Mouse (Mus musculus) intestine, embryonic 14.5 days (tissue): ENCODE data around the gene Ccpg1os. TPM values are rescaled to one million over a fixed set of nuclear protein-coding genes. Genes with fewer than 3 reads are reported as not detected.

Experiments
- ATAC-seq: fragments of 200-750 bp; cut with Nextera tagmentation; replicated peaks from 2 replicates; pipeline ENCODE4 v1.8.0; 2017; ENCODE audit warnings: low read depth, moderate number of reproducible peaks, moderate TSS enrichment, moderate library complexity; ENCODE audit not compliant: low FRiP score, low TSS enrichment
- DNase-seq: peaks from one replicate; pipeline ENCODE4 v3.0.0-alpha.2; 2018; ENCODE audit warnings: low spot score
- H3K27ac ChIP-seq: fragments of 300-500 bp; sonication (generic); 2 replicates; pipeline ENCODE4 v1.5.1; 2014; ENCODE audit warnings: low read depth, mild to moderate bottlenecking, control low read depth
- H3K27me3 ChIP-seq: fragments of 300-500 bp; sonication (generic); replicated peaks from 2 replicates; pipeline ENCODE4 v1.6.1; 2014; ENCODE audit warnings: low read length, control low read depth; ENCODE audit not compliant: control insufficient read depth, insufficient read depth
- H3K36me3 ChIP-seq: fragments of 300-500 bp; sonication (generic); 2 replicates; pipeline ENCODE4 v1.6.1; 2014; ENCODE audit warnings: low read length, control low read depth; ENCODE audit not compliant: control insufficient read depth, insufficient read depth
- H3K4me1 ChIP-seq: fragments of 300-500 bp; sonication (generic); replicated peaks from 2 replicates; pipeline ENCODE4 v1.6.1; 2014; ENCODE audit warnings: low read length, control low read depth, mixed read lengths; ENCODE audit not compliant: control insufficient read depth, insufficient read depth
- H3K4me2 ChIP-seq: fragments of 300-500 bp; sonication (generic); 2 replicates; pipeline ENCODE4 v1.6.1; 2014; ENCODE audit warnings: low read length
- H3K4me3 ChIP-seq: fragments of 300-500 bp; sonication (generic); 2 replicates; pipeline ENCODE4 v1.5.1; 2014; ENCODE audit warnings: low read depth, low read length, control low read depth, mixed read lengths
- H3K9ac ChIP-seq: fragments of 300-500 bp; sonication (generic); 2 replicates; pipeline ENCODE4 v1.6.1; 2014; ENCODE audit warnings: mild to moderate bottlenecking, low read length
- H3K9me3 ChIP-seq: fragments of 300-500 bp; sonication (generic); 2 replicates; pipeline ENCODE4 v1.6.1; 2016; ENCODE audit warnings: low read length, control low read depth; ENCODE audit not compliant: control insufficient read depth
- WGBS: fragments of 180-500 bp; shearing (Covaris S2); extraction: QIAGEN DNeasy Blood & Tissue Kit; methylation state at CpG from one replicate; pipeline ENCODE4 v1.1.7; 2014; 5-methylcytosine and 5-hydroxymethylcytosine counted together
- polyA plus RNA-seq: library from polyadenylated mRNA; unstranded; fragments of >200 nt; fragmentation: Nextera tagmentation; extraction: Ambion mirVana; gene quantifications from 2 replicates; pipeline ENCODE4 v1.2.1, GENCODE M21; 2014

Ccpg1os gene
- 11.1 and 12.2 TPM in 2 replicates for polyA plus RNA-seq

- no peaks in the 10 kb centered on the region for H3K27me3 ChIP-seq
- no peak within 1 kb of the TSS; the same call in 1 of the 2 replicates for H3K27ac ChIP-seq
- no peaks in the 10 kb centered on the region for H3K36me3 ChIP-seq
- no peaks in the 10 kb centered on the region for H3K9me3 ChIP-seq
- peak within 1 kb of the TSS; percentile 92 for H3K4me2 ChIP-seq
- ATAC-seq, result peak; percentile 100
- H3K4me1 ChIP-seq, result peaks cover 6% of the 10 kb centered on the region; the same call in 1 of the 2 replicates
- WGBS, result under 1% methylated on average over 88 of the region's 88 CpGs
- peak within 1 kb of the TSS; percentile 63 for H3K9ac ChIP-seq
- H3K4me3 ChIP-seq, result peak within 1 kb of the TSS; percentile 89
- peak; percentile 92 for DNase-seq
Observed at GRCm38 (mm10) chr9:72985250-72986220, at the start of gene Ccpg1os, which contains the start of gene Ccpg1. Gene Ccpg1os (minus strand): TSS chr9:72985382. Gene Ccpg1 (plus strand): TSS chr9:72985429.

DNA sequence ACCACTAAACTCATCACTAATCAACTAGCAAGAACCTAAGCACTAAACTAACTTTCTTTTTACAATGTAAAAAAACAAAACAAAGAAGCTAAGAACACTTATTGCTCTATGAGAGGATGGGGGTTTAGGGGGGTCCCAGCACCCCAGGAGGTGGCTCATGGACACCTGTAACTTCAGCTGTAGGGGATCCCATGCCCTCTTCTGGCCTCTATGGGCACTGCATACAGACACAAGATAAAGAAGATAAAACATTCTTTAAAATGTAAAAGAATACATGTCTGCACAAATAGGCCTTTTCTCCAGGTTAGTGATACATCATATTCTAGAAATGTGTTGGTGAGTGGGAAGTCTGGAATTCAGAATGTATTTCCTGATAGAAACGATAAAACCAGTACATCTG lies 48.2 kb upstream of the Ccpg1os start:
- H3K27me3 ChIP-seq, result no peaks in the 10 kb centered on the region
- no peak overlapping the region for H3K4me3 ChIP-seq
- 100% methylated on average over 1 of the region's 1 CpGs for WGBS
- no peaks in the 10 kb centered on the region for H3K4me1 ChIP-seq
- H3K9me3 ChIP-seq, result no peaks in the 10 kb centered on the region
- H3K4me2 ChIP-seq, result no peak overlapping the region
- DNase-seq (no peak), ATAC-seq (no peak)
- no peak overlapping the region for H3K27ac ChIP-seq
- H3K36me3 ChIP-seq, result peaks cover 38% of the 10 kb centered on the region
- H3K9ac ChIP-seq, result no peak overlapping the region

- no peaks in the 10 kb centered on the region for H3K4me1 ChIP-seq
- WGBS, result 71% methylated on average over 4 of the region's 4 CpGs
Observed at GRCm38 (mm10) chr9:73031421-73031820, 46.2 kb upstream of the Ccpg1os start.

GRCm38 (mm10) chr9:73030443-73030842 lies 45.3 kb upstream of the Ccpg1os start:
- Histone ChIP-seq H3K27me3 (no peaks in the 10 kb centered on the region), H3K4me1 (no peaks in the 10 kb centered on the region), H3K9ac (no peak overlapping the region), H3K36me3 (peaks cover 38% of the 10 kb centered on the region), H3K27ac (no peak overlapping the region), H3K4me2 (no peak overlapping the region), H3K4me3 (no peak overlapping the region), H3K9me3 (no peaks in the 10 kb centered on the region)
- no peak for DNase-seq
- ATAC-seq, result no peak
- WGBS, result 94% methylated on average over 1 of the region's 1 CpGs

More at GRCm38 (mm10) chr9:73031421-73031820, 46.2 kb upstream of the Ccpg1os start:
- DNase-seq (no peak), ATAC-seq (no peak)
- Histone ChIP-seq H3K4me3 (no peak overlapping the region), H3K9me3 (no peaks in the 10 kb centered on the region), H3K4me2 (no peak overlapping the region), H3K9ac (no peak overlapping the region), H3K27ac (no peak overlapping the region), H3K27me3 (no peaks in the 10 kb centered on the region), H3K36me3 (peaks cover 38% of the 10 kb centered on the region)

GRCm38 (mm10) chr9:73025818-73026636 lies 40.8 kb upstream of the Ccpg1os start:
- Histone ChIP-seq H3K4me1 (no peaks in the 10 kb centered on the region), H3K36me3 (peaks cover 23% of the 10 kb centered on the region), H3K4me2 (0 out of 2 replicates have a peak overlapping the region, but pooled peaks have one; percentile 11), H3K27ac (no peak overlapping the region), H3K9ac (0 out of 2 replicates have a peak overlapping the region, but pooled peaks have one; percentile 14), H3K27me3 (no peaks in the 10 kb centered on the region), H3K9me3 (no peaks in the 10 kb centered on the region), H3K4me3 (no peak overlapping the region)
- DNase-seq (no peak), ATAC-seq (no peak)
- 21% methylated on average over 17 of the region's 17 CpGs for WGBS

GRCm38 (mm10) chr9:73020566-73021097 lies 35.5 kb upstream of the Ccpg1os start:
- WGBS, result 94% methylated on average over 5 of the region's 5 CpGs
- DNase-seq, result no peak
- H3K4me3 ChIP-seq, result no peak overlapping the region
- ATAC-seq, result no peak
- H3K36me3 ChIP-seq, result peaks cover 49% of the 10 kb centered on the region
- H3K27ac ChIP-seq, result no peak overlapping the region
- H3K27me3 ChIP-seq, result no peaks in the 10 kb centered on the region
- H3K4me1 ChIP-seq, result no peaks in the 10 kb centered on the region
- H3K9ac ChIP-seq, result no peak overlapping the region
- H3K4me2 ChIP-seq, result no peak overlapping the region
- no peaks in the 10 kb centered on the region for H3K9me3 ChIP-seq

- DNase-seq, result no peak
- Histone ChIP-seq H3K36me3 (peaks cover 53% of the 10 kb centered on the region), H3K4me1 (no peaks in the 10 kb centered on the region), H3K4me2 (no peak overlapping the region), H3K27ac (no peak overlapping the region), H3K27me3 (no peaks in the 10 kb centered on the region), H3K4me3 (no peak overlapping the region), H3K9ac (no peak overlapping the region), H3K9me3 (no peaks in the 10 kb centered on the region)
- no peak for ATAC-seq
- WGBS, result 95% methylated on average over 10 of the region's 10 CpGs
Observed at GRCm38 (mm10) chr9:73019841-73020240, 34.7 kb upstream of the Ccpg1os start.

GRCm38 (mm10) chr9:73014724-73015123 lies 29.5 kb upstream of the Ccpg1os start:
- H3K4me1 ChIP-seq, result no peaks in the 10 kb centered on the region
- no peak overlapping the region for H3K27ac ChIP-seq
- H3K9ac ChIP-seq, result no peak overlapping the region
- ATAC-seq, result 0 out of 2 replicates have a peak, but pooled peaks have one; percentile 27
- H3K36me3 ChIP-seq, result peaks cover 71% of the 10 kb centered on the region
- WGBS, result 55% methylated on average over 13 of the region's 13 CpGs
- H3K9me3 ChIP-seq, result no peaks in the 10 kb centered on the region
- no peak for DNase-seq
- H3K27me3 ChIP-seq, result no peaks in the 10 kb centered on the region
- H3K4me3 ChIP-seq, result no peak overlapping the region
- no peak overlapping the region for H3K4me2 ChIP-seq
